Mouse (Mus musculus): Measurements from ENCODE around the gene Abcc2.

Gene Abcc2

DNA sequence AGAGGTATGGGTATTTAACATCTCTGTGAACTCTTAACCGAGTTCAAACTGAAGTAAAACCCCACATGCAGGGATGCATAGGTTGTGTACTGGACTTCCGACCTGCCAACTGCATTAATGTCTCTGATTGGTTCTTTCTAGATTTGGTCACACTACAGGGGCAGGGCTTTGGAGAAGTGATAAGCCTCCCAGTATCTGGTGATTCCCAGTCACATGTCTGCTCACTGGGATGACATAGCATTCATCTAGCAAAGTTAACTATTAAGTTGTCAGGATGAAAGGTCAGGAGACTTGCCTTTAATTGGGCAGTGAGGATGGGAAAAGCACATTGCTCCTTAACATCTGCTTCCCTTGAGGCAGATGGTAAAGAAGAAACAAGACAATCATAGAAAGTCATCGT lies at the start of gene Abcc2:
Gene Abcc2, plus strand, starts transcription at position 213 of the 400 bp plus-strand sequence.
- DNase-seq, result no peak

DNA sequence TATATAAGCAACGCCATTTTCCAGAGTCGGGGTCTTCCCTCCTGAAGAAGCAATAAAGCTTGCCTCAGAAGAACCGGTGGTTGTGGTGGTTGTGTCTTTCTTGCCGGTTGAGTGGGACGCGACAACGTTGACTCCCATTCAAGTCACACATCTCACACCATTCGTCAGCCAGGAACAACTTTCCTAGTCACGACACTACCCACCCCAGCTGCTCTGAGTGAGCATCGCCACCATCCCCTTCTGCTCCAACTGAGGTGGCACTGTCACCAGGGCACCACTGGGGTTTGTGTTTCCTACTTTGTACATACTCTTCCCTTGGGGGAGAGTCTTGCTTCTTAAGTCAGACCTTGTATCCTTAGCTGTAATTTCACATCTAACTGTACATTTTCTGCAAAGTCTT lies 43.6 kb upstream of the Abcc2 start:
- DNase-seq, result no peak

DNA sequence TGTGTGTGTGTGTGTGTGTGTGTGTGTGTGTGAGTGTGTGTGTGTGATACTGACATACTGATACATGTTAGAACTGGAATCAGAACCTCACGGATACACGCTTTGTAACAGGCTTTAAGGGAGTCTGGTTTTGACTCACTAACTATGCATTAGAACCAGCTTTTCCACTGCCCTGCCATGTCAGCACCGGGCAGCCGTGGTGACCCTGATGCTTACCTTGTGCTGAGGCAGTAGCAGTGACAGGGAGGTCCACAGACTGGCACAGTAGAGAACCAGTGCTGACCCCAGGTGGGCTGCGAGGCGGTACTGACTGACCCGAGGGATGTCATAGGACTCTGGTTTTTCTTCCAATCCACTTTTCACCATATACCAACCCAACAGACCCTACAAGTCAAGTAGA lies 38.6 kb upstream of the Abcc2 start:
- DNase-seq, result no peak

DNA sequence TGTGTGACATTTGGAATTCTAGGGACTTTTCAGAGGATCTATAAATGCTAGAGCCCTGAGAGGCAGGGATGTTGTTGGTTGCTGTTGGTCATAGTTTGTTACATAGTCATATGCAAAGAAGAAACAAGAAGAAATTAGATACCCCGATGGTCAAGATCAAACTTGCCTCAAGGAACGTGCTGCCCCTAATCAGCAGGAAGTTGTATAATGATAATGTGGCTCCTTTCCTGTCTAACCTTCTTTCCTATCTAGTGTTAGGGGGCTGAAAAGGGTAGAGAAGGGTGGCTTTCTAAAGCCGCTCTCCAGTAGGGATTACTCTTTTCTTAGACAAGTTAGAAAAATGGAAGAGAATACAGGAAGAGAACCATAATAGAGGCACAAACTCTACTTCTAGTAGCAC lies 36.3 kb upstream of the Abcc2 start:
- DNase-seq, result no peak

DNA sequence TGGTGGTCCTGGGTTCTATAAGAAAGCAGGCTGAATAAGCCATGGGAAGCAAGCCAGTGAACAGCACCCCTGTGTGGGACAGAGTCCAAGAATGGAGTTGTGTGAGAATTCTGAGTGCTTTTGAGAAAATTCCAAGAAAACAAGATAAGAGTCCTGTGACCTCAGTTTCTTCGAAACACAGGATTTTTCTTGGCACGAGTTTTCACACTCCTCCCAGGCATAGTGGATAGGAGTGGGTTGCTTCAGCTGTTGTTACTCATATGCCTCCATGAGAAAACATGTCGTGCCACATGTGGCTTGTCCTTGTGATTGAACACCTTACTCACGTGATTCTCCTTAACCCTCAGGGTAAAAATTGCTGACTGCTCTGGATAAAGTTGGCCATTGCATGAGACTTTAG lies 34.1 kb upstream of the Abcc2 start:
- no peak for DNase-seq

DNA sequence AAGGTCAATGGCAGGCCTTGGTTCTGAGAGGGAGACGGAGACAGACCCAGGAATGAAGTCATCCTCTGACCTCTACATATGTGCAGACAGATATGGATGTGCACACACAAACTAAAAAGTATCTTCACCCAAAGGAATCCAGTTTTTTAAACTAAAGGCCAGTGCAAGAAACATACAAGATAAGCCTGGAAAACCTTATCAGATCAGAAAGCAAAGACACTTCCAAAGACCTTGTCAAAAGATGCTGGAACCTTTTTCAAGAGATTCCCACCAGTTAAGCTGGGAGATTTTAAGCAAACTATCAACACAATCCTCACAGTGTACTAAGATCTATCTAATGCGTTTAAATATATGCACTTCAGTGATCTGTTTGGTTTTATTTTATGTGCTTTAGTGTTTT lies 32.0 kb upstream of the Abcc2 start:
- no peak for DNase-seq

DNA sequence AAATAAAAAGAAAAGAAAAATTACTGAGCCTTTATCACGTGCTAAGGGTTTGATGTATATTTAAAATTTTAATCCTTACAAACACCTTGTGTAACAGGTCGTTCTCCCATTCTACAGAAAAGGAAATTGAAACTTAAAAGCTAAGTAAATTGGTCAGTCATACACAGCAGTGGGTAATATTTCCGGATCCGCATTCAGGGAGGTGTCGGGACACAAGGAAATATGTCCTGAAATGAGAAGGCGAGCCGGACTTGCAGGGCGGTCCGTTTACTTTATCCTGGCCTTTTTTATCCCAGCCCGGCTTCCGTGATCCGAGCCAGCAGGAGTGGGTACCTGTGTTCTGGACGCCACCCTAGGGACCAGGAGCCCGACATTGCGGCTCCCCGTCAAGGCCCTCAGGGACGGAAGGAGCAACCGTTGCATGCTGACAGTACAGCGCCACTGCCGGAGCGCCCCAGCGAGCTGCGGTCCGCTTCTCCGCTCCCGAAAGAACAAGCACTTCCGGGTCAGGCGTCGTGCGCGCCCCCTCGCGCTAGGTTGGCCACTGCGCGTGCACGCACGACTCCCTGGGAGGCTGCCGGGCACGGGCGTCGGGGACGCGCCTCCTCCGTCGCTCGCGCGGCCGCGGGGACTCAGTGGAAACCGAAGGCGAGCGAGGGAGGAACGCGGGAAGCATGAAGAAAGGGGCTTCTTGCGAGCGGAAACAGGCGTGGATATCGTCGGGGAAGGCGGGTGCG lies 29.3 kb upstream of the Abcc2 start, which contains the start of the genes Cutc and Cox15:
Gene Cutc, plus strand, starts transcription at position 508 of the 737 bp plus-strand sequence.
Gene Cox15, minus strand, starts transcription at position 512 of the 737 bp plus-strand sequence.
- peak; percentile 99 for DNase-seq

DNA sequence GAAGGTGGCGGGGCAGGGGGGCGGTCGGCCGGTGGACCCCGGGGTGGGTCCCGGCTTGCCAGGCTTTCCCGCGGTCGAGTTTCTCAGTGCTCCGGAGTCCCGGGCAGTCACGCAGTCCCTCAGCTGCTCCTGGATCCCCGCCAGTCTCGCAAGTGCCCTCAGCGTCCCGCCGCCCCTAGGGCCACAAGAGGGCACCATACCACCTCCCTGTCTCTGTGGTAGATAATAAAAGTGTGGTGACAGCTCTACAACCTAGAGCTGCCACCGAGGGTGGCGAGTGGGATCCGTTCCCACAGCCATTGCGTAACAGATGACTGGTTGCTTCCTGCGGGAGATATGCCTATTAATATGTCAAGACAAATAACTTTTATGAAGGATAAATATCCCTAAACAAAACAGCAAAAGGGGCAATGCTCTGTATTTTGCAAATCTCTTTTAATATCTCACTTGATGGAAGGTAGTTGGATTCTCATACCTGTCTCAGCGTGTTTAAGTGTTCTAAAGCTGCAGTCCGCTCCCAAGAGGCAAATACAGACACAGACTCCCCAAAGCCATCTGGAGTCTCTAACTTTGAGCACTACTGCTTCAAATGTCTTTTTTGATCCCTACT lies 28.7 kb upstream of the Abcc2 start:
- peak; percentile 87 for DNase-seq

DNA sequence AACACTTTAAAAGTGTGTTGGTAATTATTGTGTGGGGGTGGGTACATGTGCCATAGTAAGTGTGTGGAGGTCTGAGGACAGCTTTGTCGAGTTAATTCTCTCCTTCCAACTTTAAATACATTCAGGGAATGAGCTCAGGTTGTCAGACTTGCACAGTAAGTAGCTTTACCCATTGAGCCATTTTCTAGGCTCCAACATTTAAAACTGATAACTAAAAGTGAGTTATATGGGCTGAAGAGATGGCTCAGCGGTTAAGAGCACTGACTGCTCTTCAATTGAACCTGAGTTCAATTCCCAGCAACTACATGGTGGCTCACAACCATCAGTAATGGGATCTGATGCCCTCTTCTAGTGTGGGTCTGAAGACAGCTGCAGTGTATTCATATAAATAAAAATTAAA lies 27.8 kb upstream of the Abcc2 start:
- DNase-seq, result no peak

DNA sequence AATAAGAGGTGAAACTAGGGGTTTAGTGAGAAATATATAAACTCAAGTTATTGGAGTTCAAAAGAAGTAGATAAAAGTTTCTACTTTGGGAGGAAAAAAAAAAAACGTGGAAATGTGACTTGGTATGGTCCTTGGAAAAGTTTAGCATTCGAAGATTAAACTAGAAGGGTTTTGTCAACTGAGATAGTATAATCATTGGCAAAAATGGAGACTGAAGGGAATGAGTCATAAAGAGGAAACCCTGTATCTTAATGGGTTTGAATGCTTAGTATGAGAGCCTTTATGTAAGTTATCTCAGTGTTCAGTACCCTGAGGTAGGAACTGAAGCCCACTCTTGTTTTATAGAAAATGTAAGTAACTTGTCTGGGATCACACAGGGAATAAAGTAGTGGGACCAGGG lies 27.1 kb upstream of the Abcc2 start:
- DNase-seq, result no peak

DNA sequence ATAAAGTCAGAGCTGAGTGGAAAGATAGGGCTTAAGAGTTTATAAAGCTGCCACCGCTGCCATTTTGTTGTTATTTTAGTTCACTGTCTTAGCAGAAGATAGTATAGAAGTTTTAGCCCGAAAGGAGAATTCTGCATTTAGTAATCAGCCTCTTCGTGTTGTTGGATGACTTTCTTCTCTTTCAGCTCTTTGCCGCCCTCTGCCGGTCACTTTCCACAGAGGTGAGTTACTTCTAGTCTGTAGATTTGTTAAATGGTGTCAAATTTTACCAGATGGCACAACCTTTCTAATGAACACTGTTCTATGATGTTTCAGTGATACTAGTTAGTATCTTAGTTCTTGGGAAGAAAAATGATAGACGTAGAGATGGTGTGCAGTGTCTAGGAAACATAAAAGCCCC lies 21.5 kb upstream of the Abcc2 start:
- peak; percentile 79 for DNase-seq

DNA sequence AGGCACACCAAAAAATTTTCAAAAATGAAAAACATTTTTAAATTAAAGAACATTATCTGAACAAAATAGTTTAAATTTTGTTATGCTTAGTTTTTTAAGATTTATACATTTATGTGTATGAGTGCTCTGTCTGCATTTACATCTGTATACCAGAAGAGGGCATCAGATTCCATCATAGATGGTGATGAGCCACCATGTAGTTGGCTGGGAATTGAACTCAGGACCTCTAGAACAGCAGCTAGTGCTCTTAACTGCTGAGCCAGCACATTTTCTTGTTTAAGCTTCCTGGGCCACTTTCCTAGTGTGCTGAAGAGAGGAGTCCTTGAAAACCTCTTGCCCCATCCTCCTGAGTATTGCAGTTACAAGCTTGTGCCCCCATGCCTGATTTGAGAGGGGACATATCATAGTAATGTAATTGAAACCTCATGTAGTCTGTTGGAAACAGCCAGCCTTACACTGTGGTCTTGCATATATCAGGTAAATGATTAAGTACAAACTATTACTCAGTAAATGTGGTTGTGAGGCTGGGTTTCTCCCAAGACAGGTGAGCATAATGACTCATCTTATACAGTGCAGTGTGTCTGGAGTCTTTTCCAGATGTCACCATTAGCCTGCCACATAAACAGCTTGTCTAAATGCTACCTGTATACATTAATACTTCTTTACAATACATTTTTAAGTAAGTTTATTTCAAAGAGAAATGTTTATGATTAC lies 20.3 kb upstream of the Abcc2 start:
- no peak for DNase-seq

DNA sequence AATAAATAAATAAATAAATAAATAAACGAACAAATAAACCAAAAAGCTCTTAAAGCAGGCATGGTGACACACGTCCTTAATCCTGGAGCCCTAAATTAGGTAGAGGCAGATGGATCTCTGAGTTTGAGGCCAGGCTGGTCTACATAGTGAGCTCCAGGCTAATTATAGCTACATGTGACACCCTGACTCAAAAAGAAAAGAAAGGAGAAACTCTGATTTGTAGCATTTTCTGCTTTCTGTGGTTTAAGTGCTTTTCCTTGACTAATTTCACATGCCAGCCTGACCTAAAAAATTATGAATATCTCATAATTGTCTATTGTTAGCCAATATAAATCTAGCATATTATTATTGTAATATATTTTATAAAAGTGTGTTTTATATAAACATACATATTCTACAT lies 19.6 kb upstream of the Abcc2 start:
- DNase-seq, result no peak

DNA sequence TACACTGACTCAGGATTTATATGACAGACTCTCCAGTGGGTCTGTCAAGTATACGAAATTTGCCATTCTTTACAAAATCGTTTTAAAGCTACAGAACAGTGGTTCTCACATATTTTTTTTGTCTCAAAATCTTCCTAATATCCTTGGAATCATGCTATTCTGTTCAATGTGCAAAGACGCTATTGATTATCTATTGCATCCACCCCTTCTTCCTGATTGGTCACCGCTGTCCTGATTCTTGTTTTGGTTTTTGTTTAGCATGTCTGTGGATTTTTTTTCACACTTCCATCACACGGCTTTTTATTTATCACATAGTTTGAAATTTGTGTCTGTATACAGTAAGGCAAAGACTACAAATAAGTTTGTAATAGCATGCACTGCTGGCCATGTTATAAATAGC lies 15.5 kb upstream of the Abcc2 start:
- no peak for DNase-seq

DNA sequence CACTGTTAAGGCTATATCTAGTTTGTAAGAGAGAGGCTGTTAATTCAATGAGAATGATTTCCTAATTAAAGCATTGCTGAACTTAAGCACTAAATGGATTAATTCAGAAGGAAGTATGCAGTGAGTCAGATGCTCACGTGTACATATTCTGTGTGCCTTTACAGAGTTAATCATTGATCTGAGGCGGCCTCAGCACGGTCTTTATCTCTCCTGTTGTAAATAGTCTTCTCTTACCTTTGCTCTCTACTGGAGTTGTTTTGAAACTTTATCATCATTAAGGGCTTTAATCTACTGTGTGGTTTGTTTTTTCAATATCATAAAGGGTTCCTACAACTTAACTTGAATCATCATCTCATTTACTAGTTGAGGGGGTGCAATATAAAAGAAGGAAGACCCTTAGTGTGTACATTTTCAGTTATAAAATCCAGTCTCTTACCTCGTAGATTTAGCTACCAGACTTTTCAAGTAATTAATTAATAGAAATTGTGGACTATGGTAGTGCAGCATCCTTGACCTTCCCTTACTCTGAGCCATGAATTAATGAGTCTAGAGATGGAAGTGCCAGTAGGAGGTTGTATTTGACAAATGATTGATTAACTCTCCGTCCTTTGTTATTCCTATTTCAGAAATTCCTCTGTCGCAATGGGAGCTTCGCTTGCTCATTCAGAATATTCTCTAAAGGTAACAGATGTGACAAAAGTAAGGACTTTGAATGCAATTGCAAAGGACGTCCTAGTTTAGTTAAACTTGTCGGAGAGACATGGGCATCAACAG lies 14.3 kb upstream of the Abcc2 start:
- no peak for DNase-seq

DNA sequence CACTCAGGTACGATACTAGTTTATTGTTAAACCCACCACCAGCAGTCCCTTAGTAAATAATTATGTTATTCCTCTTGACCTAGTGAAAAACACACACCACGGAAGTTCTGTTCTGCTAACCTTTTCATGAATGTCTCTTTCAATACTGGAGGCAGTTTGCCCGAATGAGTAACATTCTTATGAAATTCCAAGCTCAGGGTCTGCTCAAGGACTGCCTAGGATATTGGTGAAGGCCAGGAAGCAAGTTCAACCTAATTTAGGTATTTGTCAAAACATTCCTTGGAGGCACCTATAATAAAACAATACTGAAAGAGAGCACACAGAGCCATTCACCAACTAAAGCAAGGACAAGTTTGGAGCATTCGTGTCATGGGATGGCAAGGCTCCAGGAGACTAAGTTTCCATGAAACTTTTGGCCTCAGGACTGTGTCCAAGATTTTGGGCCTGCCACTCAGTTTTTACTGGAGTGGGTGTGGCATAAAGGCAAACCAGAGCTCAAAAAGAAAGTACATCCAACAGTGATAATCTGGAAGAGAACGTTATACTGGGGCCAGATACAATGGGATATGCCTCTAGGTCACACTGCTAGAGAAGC lies 12.5 kb upstream of the Abcc2 start:
- no peak for DNase-seq

DNA sequence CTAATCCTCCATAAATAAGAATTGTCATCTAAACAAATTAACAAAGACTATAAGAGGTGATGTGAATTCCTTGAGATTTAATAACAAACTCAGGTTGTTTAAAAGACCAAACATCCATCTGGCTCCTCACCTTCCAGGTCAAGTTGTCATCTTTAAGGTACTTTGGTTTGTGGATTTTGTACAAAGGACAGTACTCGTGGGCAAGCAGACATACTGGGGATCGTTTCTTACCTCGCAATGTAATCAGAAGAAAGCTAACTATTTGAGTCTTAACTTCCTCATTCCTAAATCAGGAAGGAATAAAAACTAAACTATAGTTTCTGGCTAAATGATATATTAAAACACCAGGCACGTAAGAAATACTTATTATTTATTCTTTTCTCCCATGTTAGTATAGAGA lies 11.4 kb upstream of the Abcc2 start:
- no peak for DNase-seq

DNA sequence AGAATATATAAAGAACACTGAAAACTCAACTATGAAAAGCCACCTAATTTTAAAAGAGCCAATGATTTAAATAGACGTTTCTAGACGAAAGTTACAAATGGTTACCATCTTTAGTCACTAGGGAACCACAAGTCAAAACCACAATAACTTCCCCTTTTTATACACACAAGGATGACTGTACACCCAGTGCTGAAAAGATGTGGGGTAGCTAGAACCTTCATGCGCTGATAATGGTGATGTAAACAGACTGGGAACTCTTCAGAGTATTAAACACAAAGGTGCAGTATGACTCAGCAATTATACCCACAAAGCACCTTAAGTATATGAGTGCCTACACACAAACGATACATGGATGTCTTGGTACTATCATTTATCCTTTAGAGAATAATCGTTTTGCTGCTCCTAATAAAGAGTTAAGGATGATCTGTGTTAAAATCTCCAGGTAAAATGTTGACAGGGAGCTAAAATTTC lies 10.5 kb upstream of the Abcc2 start:
- DNase-seq, result no peak

DNA sequence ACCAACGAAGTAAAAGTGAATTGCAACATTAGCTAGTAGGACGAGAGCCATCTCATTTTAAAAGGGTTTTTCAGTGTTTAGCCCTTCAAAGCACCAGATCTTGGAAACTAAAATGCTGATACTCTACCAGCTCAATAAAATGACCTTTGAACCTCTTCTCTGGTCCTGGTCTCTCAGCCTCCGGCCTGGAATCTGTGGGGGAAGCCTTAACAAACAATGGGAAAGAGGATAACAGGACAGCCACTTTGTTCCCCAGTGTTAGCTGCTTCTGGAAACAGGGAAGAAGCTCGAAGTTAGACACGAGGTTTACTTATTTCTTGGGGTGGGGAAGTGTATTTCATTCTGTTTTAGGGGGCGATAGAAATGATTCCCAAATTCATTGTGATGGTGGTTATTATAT lies 9.7 kb upstream of the Abcc2 start:
- DNase-seq, result no peak

DNA sequence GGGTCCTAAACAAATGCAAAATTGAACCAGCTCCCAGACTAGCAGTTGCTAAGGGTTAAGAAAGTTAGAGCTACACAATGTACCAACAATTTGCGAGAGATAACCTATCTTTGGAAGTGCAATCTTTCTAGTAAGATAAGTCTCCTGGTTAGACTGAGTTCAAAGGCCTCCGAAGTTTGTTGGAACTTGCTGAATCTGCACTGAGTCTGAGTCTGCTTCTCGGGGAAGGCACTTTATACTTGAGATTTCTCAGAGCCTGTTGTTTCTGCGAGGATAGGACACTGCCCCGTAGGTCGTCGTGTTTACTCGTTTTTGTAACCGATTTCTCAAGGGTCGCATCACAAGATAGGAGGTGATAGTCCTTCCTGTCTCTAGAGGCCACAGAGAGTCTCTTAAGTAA lies 6.6 kb upstream of the Abcc2 start:
- DNase-seq, result no peak

DNA sequence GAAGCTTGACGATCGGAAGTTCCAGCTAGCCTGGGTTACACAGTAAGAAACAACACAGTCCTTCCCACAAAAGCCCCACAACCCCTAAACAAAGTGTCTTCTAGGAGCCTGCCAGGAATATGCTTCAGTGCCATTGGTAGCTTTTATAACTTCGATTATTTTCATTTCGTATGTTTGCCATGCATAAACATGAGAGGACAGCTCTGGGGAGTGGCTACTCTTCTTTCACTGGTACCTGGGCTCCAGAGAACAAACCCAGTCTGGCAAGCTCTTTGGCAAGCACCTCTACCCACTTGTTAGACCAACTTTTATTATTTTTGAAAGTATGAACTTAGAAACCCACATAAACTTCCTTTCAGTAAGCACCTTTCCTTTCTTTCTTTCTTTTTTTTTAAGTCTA lies 5.4 kb upstream of the Abcc2 start:
- DNase-seq, result no peak

DNA sequence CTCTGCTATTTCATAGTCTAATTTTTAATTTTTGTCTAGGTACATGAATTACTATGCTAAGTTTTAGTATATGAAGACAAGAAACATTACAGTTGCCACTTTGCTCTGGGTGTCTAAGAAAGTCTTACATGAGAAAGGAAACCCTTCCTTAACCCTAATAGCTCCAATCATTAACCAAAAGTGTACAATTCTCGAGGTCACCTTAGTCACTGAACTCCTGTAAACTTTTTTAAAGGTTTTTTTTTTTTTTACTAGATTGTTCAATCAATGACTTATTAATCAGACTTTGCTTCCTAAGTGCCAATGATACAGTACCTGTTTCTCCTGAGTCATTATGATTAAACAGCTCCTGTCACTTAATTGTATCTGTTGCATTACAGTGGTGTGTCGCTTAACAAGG lies 4.7 kb upstream of the Abcc2 start:
- no peak for DNase-seq

DNA sequence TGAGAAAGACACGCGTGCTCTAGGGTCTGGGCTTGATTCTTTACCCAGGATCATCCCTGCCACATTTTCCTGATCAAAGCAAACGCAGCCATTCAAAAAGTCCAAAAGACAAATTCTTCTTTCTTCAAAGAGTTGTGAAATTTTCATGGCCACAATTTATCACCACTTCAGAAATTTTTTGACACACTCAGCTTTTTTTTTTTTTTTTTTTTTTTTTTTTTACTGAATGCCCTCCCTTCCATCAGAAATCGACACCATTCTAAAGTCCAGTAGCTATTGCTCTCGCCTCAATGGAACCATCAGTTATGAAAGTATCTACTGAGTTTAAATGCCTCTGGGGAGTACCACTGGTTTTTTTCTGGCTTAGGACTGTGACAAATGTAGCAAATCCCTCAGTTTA lies 1.6 kb upstream of the Abcc2 start:
- DNase-seq, result no peak

Measured in embryo, embryonic 11 days (tissue).